Mouse (Mus musculus) stomach, adult 2 months (tissue): ENCODE measurements around the gene B230307C23Rik. TPM values are rescaled to one million over a fixed set of nuclear protein-coding genes. Genes with fewer than 3 reads are reported as not detected.

Experiments
- polyA plus RNA-seq: library from polyadenylated mRNA; depleted of rRNA; stranded (reverse); fragments of >200 nt; gene quantifications from 2 replicates; pipeline ENCODE4 v1.2.3, GENCODE M21; 2012; rRNA removed

The B230307C23Rik gene
- 1.1 and 1.6 TPM in 2 replicates for polyA plus RNA-seq

GRCm38 (mm10) chr16:97996616-97997382 is at the start of gene B230307C23Rik:
TSS of gene B230307C23Rik (plus strand) at chr16:97997315.

DNA sequence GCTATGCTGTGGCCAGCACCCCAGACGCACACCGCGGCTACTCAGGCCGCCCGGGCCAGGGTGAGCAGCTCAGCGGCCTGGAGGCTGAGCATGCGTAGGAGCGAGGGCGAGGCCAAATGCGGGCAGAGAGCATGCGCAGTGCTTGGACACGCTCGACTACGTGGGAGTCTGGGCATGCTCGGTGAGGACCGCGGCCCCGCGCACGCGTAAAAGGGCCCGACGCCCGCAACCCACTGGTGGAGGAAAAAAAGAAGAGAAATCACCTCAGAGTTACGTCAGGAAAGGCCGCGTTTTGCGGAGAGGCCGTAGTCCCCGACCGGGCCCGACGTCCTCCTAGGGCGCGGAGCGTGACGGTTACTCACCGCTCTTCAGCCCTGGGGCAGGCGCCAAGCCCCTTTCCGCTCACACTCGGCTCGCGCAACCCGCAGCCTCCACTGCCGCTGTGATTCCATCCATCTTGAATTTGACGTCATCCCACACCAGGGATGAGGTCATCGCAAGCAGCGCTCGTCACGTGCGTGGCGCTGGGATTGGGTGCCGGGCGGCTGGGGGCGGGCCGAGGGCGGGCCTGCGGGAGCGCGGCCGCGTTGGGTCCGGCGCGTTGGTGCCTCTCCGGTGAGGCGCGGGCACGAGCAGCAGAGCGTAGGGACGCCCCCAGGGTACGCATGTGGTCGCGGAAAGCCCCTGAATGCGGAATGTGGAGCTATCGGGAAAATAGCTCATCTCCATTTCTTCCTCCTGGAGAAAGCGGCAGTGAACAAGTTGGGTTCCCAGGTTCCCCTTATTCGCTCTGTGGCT is 34.8 kb upstream of the B230307C23Rik start, which contains the start of the genes C2cd2 and Zbtb21:
C2cd2 (minus strand) TSS at position 448 of the 798 bp plus-strand sequence.
Zbtb21 (minus strand) TSS at position 472 of the 798 bp plus-strand sequence.

Other genes with a start within 250 kb of the B230307C23Rik start
- 8.2 and 8.9 TPM in 2 replicates for gene Ripk4, start 233.5 kb upstream of the B230307C23Rik start, polyA plus RNA-seq
- 2.7 TPM in 2 replicates for gene Prdm15, start 145.5 kb upstream of the B230307C23Rik start, polyA plus RNA-seq
- 16.9 and 44.0 TPM in 2 replicates for gene C2cd2, start 34.7 kb upstream of the B230307C23Rik start, polyA plus RNA-seq
- 3.9 and 6.2 TPM in 2 replicates for gene Zbtb21, start 34.7 kb upstream of the B230307C23Rik start, polyA plus RNA-seq
- gene A630089N07Rik, start 85.1 kb downstream of the B230307C23Rik start, polyA plus RNA-seq: 0.03 and 0.12 TPM in 2 replicates